Mouse (Mus musculus) thymus, adult 2 months (tissue): ENCODE data around the gene Dnajc19.

Experiments used
- CTCF ChIP-seq: fragments of 200-500 bp; IDR thresholded peaks from 2 replicates; pipeline ENCODE4 v1.5.1; 2012; ENCODE audit warnings: mild to moderate bottlenecking, control low read depth, low read length, moderate library complexity, borderline replicate concordance; ENCODE audit not compliant: control insufficient read depth, poor library complexity, insufficient read depth; ENCODE audit errors: extremely low read depth
- POLR2A ChIP-seq: fragments of 200-500 bp; IDR thresholded peaks from 2 replicates; pipeline ENCODE4 v1.6.1; 2012; ENCODE audit warnings: mild to moderate bottlenecking, low read length, control low read depth, moderate library complexity; ENCODE audit not compliant: control insufficient read depth, poor library complexity, insufficient read depth; ENCODE audit errors: extremely low read depth

DNA sequence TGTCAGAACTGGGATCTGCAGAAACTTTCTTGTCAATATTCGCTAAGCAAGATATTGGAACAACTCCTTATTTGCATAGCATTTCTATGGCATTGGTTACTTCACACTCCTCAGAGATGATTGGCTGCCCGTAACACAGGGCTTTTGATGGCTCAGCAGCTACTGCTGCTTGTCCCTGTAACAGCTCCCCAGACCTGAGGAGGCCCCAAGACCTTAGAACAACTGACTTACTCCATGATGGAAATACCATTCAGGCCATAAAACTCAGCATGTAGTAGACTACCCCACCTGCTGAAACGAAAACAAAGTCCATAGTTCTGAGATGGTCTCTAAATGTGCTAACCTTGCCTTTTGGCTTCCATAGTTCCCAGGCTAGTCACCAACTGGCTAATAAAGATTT is 74.3 kb downstream of the Dnajc19 start:
- TF ChIP-seq CTCF (no peak), POLR2A (no peak)
